Mouse (Mus musculus): ENCODE measurements around the gene Dglucy.

GRCm38 (mm10) chr12:100936116-100936515, 157.3 kb downstream of the Dglucy start:
- TF ChIP-seq NANOG (IDR thresholded peaks at IDR 0.05; ENCODE audit: borderline replicate concordance, low read length) (no peak), CTCF (conservative IDR thresholded peaks at IDR 0.05; ENCODE audit: low read length) (peak; percentile 80)
